Mouse (Mus musculus) heart, postnatal 0 days (tissue): ENCODE measurements around the gene Slc25a21.

Experiments
- CTCF ChIP-seq: IDR thresholded peaks from 2 replicates; pipeline ENCODE4 v1.5.1; 2016; ENCODE audit warnings: antibody characterized with exemption, control low read depth, low read depth
- EP300 ChIP-seq: IDR thresholded peaks from 2 replicates; pipeline ENCODE4 v1.6.1; 2016; ENCODE audit warnings: antibody characterized with exemption, low read depth

GRCm38 (mm10) chr12:57227776-57228175 is 30.5 kb upstream of the Slc25a21 start:
- TF ChIP-seq CTCF (no peak), EP300 (no peak)
